ENCODE assay signal across 9 mouse cellular contexts in genomic region chr2:164866741-164867551, GRCm38 (mm10). TPM values are rescaled to one million over a fixed set of nuclear protein-coding genes. Genes with fewer than 3 reads are reported as not detected.
A peak's percentile ranks its signal among the peaks of the same experiment; 100 is the strongest.
DNase-seq lines count a peak whose midpoint lies in the region; ATAC-seq and TF ChIP-seq lines count a peak whose summit lies in the region.
"Had no signal": no experiment of that assay in that cellular context is flagged by ENCODE, and none has a peak within 500 bp of the region (broad histone marks: within the 10 kb centered on the region; RNA-seq: fewer than 3 reads in every experiment).

No protein-coding gene starts in this region.

- peak overlapping the region; percentile 75 for H3K27ac ChIP-seq in kidney, embryonic 15.5 days
- no peak overlapping the region for H3K27ac ChIP-seq in forebrain, embryonic 12.5 days
- no peak overlapping the region for H3K27ac ChIP-seq in cerebellum, adult 2 months (ENCODE audit: insufficient read depth, low read length)

- H3K9ac ChIP-seq in kidney, embryonic 15.5 days = no peak overlapping the region
- no peak overlapping the region for H3K9ac ChIP-seq in forebrain, embryonic 12.5 days

- H3K4me1 ChIP-seq in kidney, embryonic 15.5 days = peaks cover 19% of the 10 kb centered on the region
- H3K4me1 ChIP-seq in forebrain, embryonic 12.5 days = peaks cover 3% of the 10 kb centered on the region; the same call in 1 of the 2 replicates
- no peaks in the 10 kb centered on the region; the same call in 1 of the 2 replicates for H3K4me1 ChIP-seq in cerebellum, adult 2 months (ENCODE audit: control insufficient read depth, insufficient read depth, low read length)

- peak; percentile 55 for ATAC-seq in granulocyte monocyte progenitor cell, adult 5-6 weeks (replicated peaks; ENCODE audit: poor library complexity, severe bottlenecking)
- ATAC-seq in kidney, embryonic 15.5 days (replicated peaks; ENCODE audit: low FRiP score) = no peak
- peak; percentile 57 for ATAC-seq in megakaryocyte, adult 5-6 weeks (ENCODE audit: poor library complexity, severe bottlenecking)
- no peak for ATAC-seq in forebrain, embryonic 12.5 days (ENCODE audit: low FRiP score)

- H3K4me2 ChIP-seq in kidney, embryonic 15.5 days = no peak overlapping the region
- no peak overlapping the region for H3K4me2 ChIP-seq in forebrain, embryonic 12.5 days

- no peak overlapping the region for H3K4me3 ChIP-seq in kidney, embryonic 15.5 days (replicated peaks)
- no peak overlapping the region for H3K4me3 ChIP-seq in forebrain, embryonic 12.5 days (replicated peaks)
- no peak overlapping the region for H3K4me3 ChIP-seq in cerebellum, adult 2 months (replicated peaks; ENCODE audit: insufficient read depth, low read depth, low read length)

- no peaks in the 10 kb centered on the region; the same call in 1 of the 2 replicates for H3K9me3 ChIP-seq in kidney, embryonic 15.5 days (replicated peaks)
- H3K9me3 ChIP-seq in forebrain, embryonic 12.5 days = no peaks in the 10 kb centered on the region

- no peaks in the 10 kb centered on the region for H3K27me3 ChIP-seq in kidney, embryonic 15.5 days
- 0 out of 2 replicates have a peak, but pooled peaks cover 2% of the 10 kb centered on the region for H3K27me3 ChIP-seq in forebrain, embryonic 12.5 days
- H3K27me3 ChIP-seq in cerebellum, adult 2 months (ENCODE audit: control insufficient read depth, insufficient read depth, low read length) = no peaks in the 10 kb centered on the region

- TF ChIP-seq CTCF in cerebellum, adult 2 months (IDR thresholded peaks at IDR 0.05; ENCODE audit: borderline replicate concordance, insufficient read depth, low read depth, low read length) = no peak

- DNase-seq in B cell, adult 2 months = peak; percentile 29 to 35
- DNase-seq in ES-CJ7 (ENCODE audit: low read depth, low spot score) = peak; percentile 92
- DNase-seq in cerebellum, adult 18-20 months = no peak
- no peak for DNase-seq in cerebellum, adult 2 months

- H3K36me3 ChIP-seq in kidney, embryonic 15.5 days = no peaks in the 10 kb centered on the region
- no peaks in the 10 kb centered on the region for H3K36me3 ChIP-seq in forebrain, embryonic 12.5 days (replicated peaks)

- WGBS in kidney, embryonic 15.5 days = 35% methylated on average over 16 of the region's 16 CpGs
- 74% methylated on average over 16 of the region's 16 CpGs for WGBS in forebrain, embryonic 12.5 days
- WGBS in cerebellum, adult 2 months = 30% methylated on average over 16 of the region's 16 CpGs

- TF ChIP-seq POLR2A in cerebellum, adult 2 months (IDR thresholded peaks at IDR 0.05; ENCODE audit: borderline replicate concordance, insufficient read depth, low read length) = no peak

RNA-seq across cellular contexts. Expression of gene Pltp, which starts 9.4 kb away (rescaled TPM):
- total RNA-seq in granulocyte monocyte progenitor cell, adult 5-6 weeks (2014; fragmentation: Nextera tagmentation) = not detected in 2 replicates
- not detected in 2 replicates for total RNA-seq in granulocyte monocyte progenitor cell, adult 5-6 weeks (2017)
- 35.6 and 38.7 TPM in 2 replicates for polyA plus RNA-seq in kidney, embryonic 15.5 days (2015; fragmentation: Nextera tagmentation; extraction: Ambion mirVana)
- 3.8 and 7.1 TPM in 2 replicates for total RNA-seq in megakaryocyte, adult 5-6 weeks (2015)
- 1.8 and 3.6 TPM in 2 replicates for total RNA-seq in megakaryocyte, adult 5-6 weeks (2017)
- 39.0 and 40.4 TPM in 2 replicates for polyA plus RNA-seq in forebrain, embryonic 12.5 days (2016; fragmentation: Nextera tagmentation; extraction: Ambion mirVana)
- 203 and 218 TPM in 2 replicates for polyA plus RNA-seq in cerebellum, adult 2 months (2012; rRNA removed)

RNA-seq across cellular contexts. Expression of gene Pcif1, which starts 12.2 kb away (rescaled TPM):
- total RNA-seq in granulocyte monocyte progenitor cell, adult 5-6 weeks (2014; fragmentation: Nextera tagmentation) = 36.7 and 50.8 TPM in 2 replicates
- 21.3 and 27.4 TPM in 2 replicates for total RNA-seq in granulocyte monocyte progenitor cell, adult 5-6 weeks (2017)
- polyA plus RNA-seq in kidney, embryonic 15.5 days (2015; fragmentation: Nextera tagmentation; extraction: Ambion mirVana) = 73.1 and 81.1 TPM in 2 replicates
- 38.4 and 47.1 TPM in 2 replicates for total RNA-seq in megakaryocyte, adult 5-6 weeks (2015)
- 31.2 and 33.4 TPM in 2 replicates for total RNA-seq in megakaryocyte, adult 5-6 weeks (2017)
- polyA plus RNA-seq in forebrain, embryonic 12.5 days (2016; fragmentation: Nextera tagmentation; extraction: Ambion mirVana) = 92.9 and 96.3 TPM in 2 replicates
- polyA plus RNA-seq in cerebellum, adult 2 months (2012; rRNA removed) = 54.9 and 56.3 TPM in 2 replicates

RNA-seq across cellular contexts. Expression of gene Neurl2, which starts 33.7 kb away (rescaled TPM):
- 6.1 and 8.7 TPM in 2 replicates for total RNA-seq in granulocyte monocyte progenitor cell, adult 5-6 weeks (2014; fragmentation: Nextera tagmentation)
- 3.4 and 4.0 TPM in 2 replicates for total RNA-seq in granulocyte monocyte progenitor cell, adult 5-6 weeks (2017)
- polyA plus RNA-seq in kidney, embryonic 15.5 days (2015; fragmentation: Nextera tagmentation; extraction: Ambion mirVana) = 7.0 and 8.9 TPM in 2 replicates
- 2.7 and 3.4 TPM in 2 replicates for total RNA-seq in megakaryocyte, adult 5-6 weeks (2015)
- 1.6 and 1.8 TPM in 2 replicates for total RNA-seq in megakaryocyte, adult 5-6 weeks (2017)
- polyA plus RNA-seq in forebrain, embryonic 12.5 days (2016; fragmentation: Nextera tagmentation; extraction: Ambion mirVana) = 4.2 and 4.6 TPM in 2 replicates
- polyA plus RNA-seq in cerebellum, adult 2 months (2012; rRNA removed) = 6.1 and 6.3 TPM in 2 replicates

RNA-seq across cellular contexts. Expression of gene Ctsa, which starts 34.3 kb away (rescaled TPM):
- 89.0 and 135 TPM in 2 replicates for total RNA-seq in granulocyte monocyte progenitor cell, adult 5-6 weeks (2014; fragmentation: Nextera tagmentation)
- 79.5 and 109 TPM in 2 replicates for total RNA-seq in granulocyte monocyte progenitor cell, adult 5-6 weeks (2017)
- 160 and 170 TPM in 2 replicates for polyA plus RNA-seq in kidney, embryonic 15.5 days (2015; fragmentation: Nextera tagmentation; extraction: Ambion mirVana)
- 192 and 200 TPM in 2 replicates for total RNA-seq in megakaryocyte, adult 5-6 weeks (2015)
- 224 and 228 TPM in 2 replicates for total RNA-seq in megakaryocyte, adult 5-6 weeks (2017)
- polyA plus RNA-seq in forebrain, embryonic 12.5 days (2016; fragmentation: Nextera tagmentation; extraction: Ambion mirVana) = 85.8 and 88.3 TPM in 2 replicates
- polyA plus RNA-seq in cerebellum, adult 2 months (2012; rRNA removed) = 177 and 191 TPM in 2 replicates

RNA-seq across cellular contexts. Expression of gene Spata25, which starts 38.6 kb away (rescaled TPM):
- not detected in 2 replicates for total RNA-seq in granulocyte monocyte progenitor cell, adult 5-6 weeks (2014; fragmentation: Nextera tagmentation)
- total RNA-seq in granulocyte monocyte progenitor cell, adult 5-6 weeks (2017) = not detected in 2 replicates
- polyA plus RNA-seq in kidney, embryonic 15.5 days (2015; fragmentation: Nextera tagmentation; extraction: Ambion mirVana) = 0.21 TPM in 1 of 2 replicates, not detected in the other
- total RNA-seq in megakaryocyte, adult 5-6 weeks (2015) = not detected in 2 replicates
- total RNA-seq in megakaryocyte, adult 5-6 weeks (2017) = not detected in 2 replicates
- not detected in 2 replicates for polyA plus RNA-seq in forebrain, embryonic 12.5 days (2016; fragmentation: Nextera tagmentation; extraction: Ambion mirVana)
- 0.25 and 0.30 TPM in 2 replicates for polyA plus RNA-seq in cerebellum, adult 2 months (2012; rRNA removed)
- total RNA-seq: gastrocnemius, adult 8-10 months had no signal

Comparison
In these comparisons a context has a peak if more than half of its experiments do, and no peak if none do; other contexts are left out.
1. DNase-seq: peak in B cell, adult 2 months (2 of 2) and ES-CJ7 (single experiment); none in cerebellum, adult 18-20 months (0 of 2) and cerebellum, adult 2 months (0 of 2).
2. ATAC-seq: peak in granulocyte monocyte progenitor cell, adult 5-6 weeks (single experiment) and megakaryocyte, adult 5-6 weeks (single experiment); none in kidney, embryonic 15.5 days (single experiment) and forebrain, embryonic 12.5 days (single experiment).